Mouse (Mus musculus): ENCODE measurements around the gene Sox5. TPM values are rescaled to one million over a fixed set of nuclear protein-coding genes. Genes with fewer than 3 reads are reported as not detected.

The Sox5 gene
- polyA plus RNA-seq, 1 experiment: 0.02 TPM

GRCm38 (mm10) chr6:144070461-144070860, 711.3 kb downstream of the Sox5 start:
- TF ChIP-seq GATA1 (IDR thresholded peaks at IDR 0.05; ENCODE audit: low read length): no peak

DNA sequence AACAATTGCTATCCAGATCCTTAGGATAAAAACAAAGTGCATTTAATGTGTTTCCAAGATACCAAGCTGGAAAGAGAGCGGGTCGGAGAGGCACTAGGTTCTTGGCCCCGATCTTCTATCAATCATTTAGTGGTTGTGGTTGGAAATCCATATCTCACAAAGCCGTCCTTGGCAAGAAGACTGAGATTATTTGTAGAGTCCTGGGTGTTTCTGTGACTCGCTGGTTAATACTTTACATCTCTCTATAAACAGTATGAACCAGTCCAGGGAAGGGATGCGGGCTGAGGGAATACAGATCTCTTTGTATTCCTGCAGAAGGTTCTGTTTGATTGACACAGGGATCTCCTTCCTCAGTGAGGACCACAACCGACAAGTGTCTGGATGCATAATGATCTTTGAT, 714.3 kb downstream of the Sox5 start:
- TF ChIP-seq GATA1 (IDR thresholded peaks at IDR 0.05; ENCODE audit: low read length): no peak

DNA sequence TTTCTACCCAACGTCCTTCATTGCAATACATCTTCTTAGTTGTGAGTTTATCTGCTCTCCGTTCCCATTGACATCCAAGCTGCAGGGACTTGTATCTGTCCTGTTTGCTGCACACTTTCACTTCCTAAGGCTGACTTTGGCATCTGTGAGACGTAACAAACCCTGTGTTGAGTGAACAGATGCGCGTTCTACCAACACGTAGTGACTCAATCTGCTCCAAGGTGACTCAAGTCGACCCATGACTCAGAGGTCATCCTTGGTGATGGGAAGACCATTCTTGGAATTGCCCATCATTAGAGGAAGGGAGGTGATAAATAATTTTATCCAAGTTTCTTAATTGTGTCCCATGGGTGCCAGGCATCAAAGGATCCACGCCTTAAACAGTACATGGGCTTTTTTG, 719.3 kb downstream of the Sox5 start:
- no peak for TF ChIP-seq GATA1 (IDR thresholded peaks at IDR 0.05; ENCODE audit: low read length)

- TF ChIP-seq GATA1 (IDR thresholded peaks at IDR 0.05; ENCODE audit: low read length): no peak
These were observed 720.0 kb downstream of the Sox5 start for GRCm38 (mm10) chr6:144061814-144062213.

GRCm38 (mm10) chr6:144057098-144057632, 724.6 kb downstream of the Sox5 start:
- no peak for TF ChIP-seq GATA1 (IDR thresholded peaks at IDR 0.05; ENCODE audit: low read length)

GRCm38 (mm10) chr6:144056252-144057097, 725.3 kb downstream of the Sox5 start:
- TF ChIP-seq GATA1 (IDR thresholded peaks at IDR 0.05; ENCODE audit: low read length): no peak

- TF ChIP-seq GATA1 (IDR thresholded peaks at IDR 0.05; ENCODE audit: low read length): no peak
These were observed 729.3 kb downstream of the Sox5 start for GRCm38 (mm10) chr6:144052487-144052886.

DNA sequence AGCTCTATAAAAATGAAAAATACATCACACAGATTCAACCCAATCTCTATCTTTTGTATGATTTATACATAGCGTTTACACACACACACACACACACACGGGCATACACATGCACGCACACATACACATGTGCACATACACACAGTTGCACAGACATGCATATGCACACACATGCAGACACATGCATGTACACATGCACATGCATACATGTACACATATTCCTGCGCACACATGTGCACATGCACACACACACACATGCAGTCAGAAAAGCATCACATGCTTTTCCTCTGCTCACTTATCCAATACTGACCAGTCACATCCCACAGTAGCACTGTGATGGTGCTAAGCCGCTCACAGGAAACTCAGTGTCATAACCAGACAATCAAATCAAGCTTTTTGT, 730.5 kb downstream of the Sox5 start:
- no peak for TF ChIP-seq GATA1 (IDR thresholded peaks at IDR 0.05; ENCODE audit: low read length)

DNA sequence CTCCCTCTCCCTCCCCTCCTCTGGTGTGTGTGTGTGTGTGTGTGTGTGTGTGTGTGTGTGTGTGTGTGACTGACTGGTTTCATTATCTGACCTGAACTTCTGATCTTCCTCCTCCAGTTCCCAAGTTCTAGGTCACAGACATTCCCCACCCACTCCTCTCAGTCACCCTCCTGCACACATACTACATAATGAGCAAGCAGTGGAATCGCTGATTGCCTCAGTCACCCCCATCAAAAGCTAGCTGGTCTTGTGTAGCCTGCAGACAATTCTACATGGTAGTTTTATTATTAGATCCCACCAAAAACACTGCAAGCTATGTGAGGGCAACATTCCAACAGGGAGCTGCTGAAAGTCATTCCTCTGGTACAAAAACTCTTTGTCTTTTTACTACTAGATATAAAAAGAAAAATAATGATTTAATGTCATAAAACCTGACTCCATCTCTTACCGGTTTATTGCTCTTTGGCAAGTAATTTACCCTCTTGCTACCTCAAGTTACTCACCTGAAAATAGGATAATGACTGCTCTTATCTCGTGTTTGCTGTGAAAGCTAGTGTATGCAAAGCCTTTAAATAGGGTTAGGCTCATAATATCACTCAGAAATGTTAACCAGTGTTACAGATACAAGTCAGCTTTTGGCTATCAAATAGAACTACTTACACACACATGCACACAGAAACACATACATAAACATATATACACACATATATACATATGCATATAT, 733.4 kb downstream of the Sox5 start:
- TF ChIP-seq GATA1 (IDR thresholded peaks at IDR 0.05; ENCODE audit: low read length): no peak

DNA sequence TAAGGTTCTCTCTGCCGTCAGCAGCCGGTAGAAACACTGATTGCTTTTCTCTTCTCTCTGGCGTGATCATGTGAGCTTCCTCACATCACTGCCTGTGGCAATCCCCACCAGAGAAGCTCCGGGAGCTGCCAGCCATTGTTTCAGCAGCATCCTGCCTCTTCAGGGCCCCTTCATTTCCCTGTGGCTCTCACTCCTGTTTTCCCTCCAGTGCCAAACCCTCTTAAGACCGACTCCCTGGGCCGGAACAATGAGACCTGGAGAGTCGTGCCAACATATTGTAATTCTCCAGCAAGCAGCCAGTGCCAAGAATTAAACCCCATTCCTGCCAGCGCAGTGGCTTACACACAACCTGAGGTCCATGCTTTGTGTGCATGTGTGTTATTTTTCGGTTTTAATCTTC, 736.3 kb downstream of the Sox5 start:
- TF ChIP-seq GATA1 (IDR thresholded peaks at IDR 0.05; ENCODE audit: low read length): no peak

DNA sequence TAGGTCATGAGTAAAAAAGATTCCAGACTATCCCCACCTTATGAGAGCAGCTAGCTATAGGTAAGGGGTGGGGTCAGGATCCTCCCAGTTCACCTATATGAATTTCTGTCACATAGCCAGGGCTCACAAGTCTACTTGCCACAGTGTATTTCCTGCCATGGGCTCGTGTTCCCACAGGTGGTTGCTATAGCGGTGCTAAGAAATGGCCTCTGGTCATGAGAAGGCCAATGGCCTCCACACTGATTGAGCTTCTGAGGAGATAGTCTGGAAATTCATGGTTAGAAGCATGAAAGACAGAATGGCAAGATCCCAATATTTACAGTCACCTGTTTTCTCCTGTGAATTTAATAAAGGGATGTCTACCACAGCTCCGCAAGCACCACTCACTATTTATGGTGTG, 737.4 kb downstream of the Sox5 start:
- no peak for TF ChIP-seq GATA1 (IDR thresholded peaks at IDR 0.05; ENCODE audit: low read length)

DNA sequence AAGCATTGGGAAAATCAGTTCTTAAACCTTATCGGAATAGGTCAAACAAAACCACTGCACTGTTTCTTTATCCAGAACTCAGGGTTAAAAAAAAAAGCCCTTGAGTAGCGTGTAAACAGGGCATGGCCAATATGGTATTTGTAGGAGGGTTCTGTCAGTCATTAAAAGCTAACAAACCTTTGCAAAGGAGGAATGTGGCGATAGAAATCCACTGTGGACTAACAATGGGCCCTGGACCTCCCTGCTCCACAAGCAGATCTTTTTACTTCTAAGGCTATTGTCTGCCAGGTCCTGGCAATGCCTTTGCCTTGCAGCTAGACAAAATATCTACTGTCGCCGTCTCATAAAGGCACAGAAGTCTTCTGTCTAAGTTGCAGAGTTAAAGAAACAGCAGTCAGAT, 738.8 kb downstream of the Sox5 start:
- TF ChIP-seq GATA1 (IDR thresholded peaks at IDR 0.05; ENCODE audit: low read length): no peak

- TF ChIP-seq GATA1 (IDR thresholded peaks at IDR 0.05; ENCODE audit: low read length): no peak
These were observed 739.8 kb downstream of the Sox5 start for GRCm38 (mm10) chr6:144041941-144042340.

GRCm38 (mm10) chr6:144041188-144041587, 740.6 kb downstream of the Sox5 start:
- TF ChIP-seq GATA1 (IDR thresholded peaks at IDR 0.05; ENCODE audit: low read length): no peak

- no peak for TF ChIP-seq GATA1 (IDR thresholded peaks at IDR 0.05; ENCODE audit: low read length)
These were observed 741.4 kb downstream of the Sox5 start for GRCm38 (mm10) chr6:144040349-144040748.

- TF ChIP-seq GATA1 (IDR thresholded peaks at IDR 0.05; ENCODE audit: low read length): no peak
These were observed 742.6 kb downstream of the Sox5 start for GRCm38 (mm10) chr6:144039221-144039620.

All from G1E-ER4 (cell line).